Mouse (Mus musculus) intestine, embryonic 14.5 days (tissue): ENCODE results near the gene Fkbp2. TPM values are rescaled to one million over a fixed set of nuclear protein-coding genes. Genes with fewer than 3 reads are reported as not detected.

ENCODE experiments used
- ATAC-seq: fragments of 200-750 bp; cut with Nextera tagmentation; replicated peaks from 2 replicates; pipeline ENCODE4 v1.8.0; 2017; ENCODE audit warnings: low read depth, moderate number of reproducible peaks, moderate TSS enrichment, moderate library complexity; ENCODE audit not compliant: low FRiP score, low TSS enrichment
- DNase-seq: peaks from one replicate; pipeline ENCODE4 v3.0.0-alpha.2; 2018; ENCODE audit warnings: low spot score
- H3K27ac ChIP-seq: fragments of 300-500 bp; sonication (generic); 2 replicates; pipeline ENCODE4 v1.5.1; 2014; ENCODE audit warnings: low read depth, mild to moderate bottlenecking, control low read depth
- H3K27me3 ChIP-seq: fragments of 300-500 bp; sonication (generic); replicated peaks from 2 replicates; pipeline ENCODE4 v1.6.1; 2014; ENCODE audit warnings: low read length, control low read depth; ENCODE audit not compliant: control insufficient read depth, insufficient read depth
- H3K36me3 ChIP-seq: fragments of 300-500 bp; sonication (generic); 2 replicates; pipeline ENCODE4 v1.6.1; 2014; ENCODE audit warnings: low read length, control low read depth; ENCODE audit not compliant: control insufficient read depth, insufficient read depth
- H3K4me1 ChIP-seq: fragments of 300-500 bp; sonication (generic); replicated peaks from 2 replicates; pipeline ENCODE4 v1.6.1; 2014; ENCODE audit warnings: low read length, control low read depth, mixed read lengths; ENCODE audit not compliant: control insufficient read depth, insufficient read depth
- H3K4me2 ChIP-seq: fragments of 300-500 bp; sonication (generic); 2 replicates; pipeline ENCODE4 v1.6.1; 2014; ENCODE audit warnings: low read length
- H3K4me3 ChIP-seq: fragments of 300-500 bp; sonication (generic); 2 replicates; pipeline ENCODE4 v1.5.1; 2014; ENCODE audit warnings: low read depth, low read length, control low read depth, mixed read lengths
- H3K9ac ChIP-seq: fragments of 300-500 bp; sonication (generic); 2 replicates; pipeline ENCODE4 v1.6.1; 2014; ENCODE audit warnings: mild to moderate bottlenecking, low read length
- H3K9me3 ChIP-seq: fragments of 300-500 bp; sonication (generic); 2 replicates; pipeline ENCODE4 v1.6.1; 2016; ENCODE audit warnings: low read length, control low read depth; ENCODE audit not compliant: control insufficient read depth
- WGBS: fragments of 180-500 bp; shearing (Covaris S2); extraction: QIAGEN DNeasy Blood & Tissue Kit; methylation state at CpG from one replicate; pipeline ENCODE4 v1.1.7; 2014; 5-methylcytosine and 5-hydroxymethylcytosine counted together
- polyA plus RNA-seq: library from polyadenylated mRNA; unstranded; fragments of >200 nt; fragmentation: Nextera tagmentation; extraction: Ambion mirVana; gene quantifications from 2 replicates; pipeline ENCODE4 v1.2.1, GENCODE M21; 2014

Fkbp2 gene
- polyA plus RNA-seq, 1 experiment from 2014 or later: 103 TPM

- H3K4me1 ChIP-seq: peaks cover 38% of the 10 kb centered on the region
Measured at GRCm38 (mm10) chr19:6969291-6969664, 11.0 kb downstream of the Fkbp2 start.

GRCm38 (mm10) chr19:6968491-6969271, 11.6 kb downstream of the Fkbp2 start:
- DNase-seq: peak; percentile 81
- WGBS: 7% methylated on average over 15 of the region's 15 CpGs
- ATAC-seq: peak; percentile 45
- peak overlapping the region; percentile 67 for H3K9ac ChIP-seq
- no peaks in the 10 kb centered on the region for H3K9me3 ChIP-seq
- peaks cover 31% of the 10 kb centered on the region for H3K36me3 ChIP-seq
- H3K27me3 ChIP-seq: no peaks in the 10 kb centered on the region
- peak overlapping the region; percentile 60 for H3K4me2 ChIP-seq
- H3K4me1 ChIP-seq: peaks cover 38% of the 10 kb centered on the region
- peak overlapping the region; percentile 72 for H3K4me3 ChIP-seq
- H3K27ac ChIP-seq: peak overlapping the region; percentile 69

More at GRCm38 (mm10) chr19:6969291-6969664, 11.0 kb downstream of the Fkbp2 start:
- H3K36me3 ChIP-seq: peaks cover 25% of the 10 kb centered on the region
- ATAC-seq (no peak), DNase-seq (no peak)
- peak overlapping the region; percentile 60 for H3K4me2 ChIP-seq
- H3K4me3 ChIP-seq: peak overlapping the region; percentile 72
- H3K27me3 ChIP-seq: no peaks in the 10 kb centered on the region
- no peaks in the 10 kb centered on the region for H3K9me3 ChIP-seq
- peak overlapping the region; percentile 69 for H3K27ac ChIP-seq
- WGBS: 2% methylated on average over 20 of the region's 20 CpGs
- peak overlapping the region; percentile 67 for H3K9ac ChIP-seq

- Histone ChIP-seq H3K4me2 (no peak overlapping the region), H3K4me3 (no peak overlapping the region), H3K4me1 (peaks cover 12% of the 10 kb centered on the region), H3K36me3 (peaks cover 88% of the 10 kb centered on the region), H3K27ac (no peak overlapping the region), H3K9me3 (no peaks in the 10 kb centered on the region), H3K27me3 (no peaks in the 10 kb centered on the region), H3K9ac (no peak overlapping the region)
- ATAC-seq (no peak), DNase-seq (no peak)
- WGBS: 84% methylated on average over 10 of the region's 10 CpGs
Measured at GRCm38 (mm10) chr19:6956461-6956860, 23.8 kb downstream of the Fkbp2 start.

- Histone ChIP-seq H3K27me3 (no peaks in the 10 kb centered on the region), H3K4me3 (no peak overlapping the region), H3K9me3 (no peaks in the 10 kb centered on the region), H3K27ac (no peak overlapping the region), H3K4me2 (no peak overlapping the region), H3K9ac (no peak overlapping the region), H3K4me1 (peaks cover 12% of the 10 kb centered on the region), H3K36me3 (peaks cover 77% of the 10 kb centered on the region)
- no peak for ATAC-seq
- DNase-seq: no peak
- WGBS: 77% methylated on average over 7 of the region's 7 CpGs
Measured at GRCm38 (mm10) chr19:6955424-6955823, 24.9 kb downstream of the Fkbp2 start.

- no peaks in the 10 kb centered on the region for H3K9me3 ChIP-seq
- H3K4me1 ChIP-seq: peaks cover 20% of the 10 kb centered on the region
- H3K27me3 ChIP-seq: no peaks in the 10 kb centered on the region
- peaks cover 64% of the 10 kb centered on the region for H3K36me3 ChIP-seq
- no peak for DNase-seq
- WGBS: 49% methylated on average over 8 of the region's 9 CpGs
- H3K9ac ChIP-seq: no peak overlapping the region
- H3K27ac ChIP-seq: no peak overlapping the region
- no peak overlapping the region for H3K4me3 ChIP-seq
- no peak for ATAC-seq
- no peak overlapping the region for H3K4me2 ChIP-seq
Measured at GRCm38 (mm10) chr19:6954046-6954445, 26.3 kb downstream of the Fkbp2 start.

- no peaks in the 10 kb centered on the region for H3K9me3 ChIP-seq
Measured at GRCm38 (mm10) chr19:6952712-6953037, 27.6 kb downstream of the Fkbp2 start.

GRCm38 (mm10) chr19:6951994-6952711, 28.1 kb downstream of the Fkbp2 start:
- peak overlapping the region; percentile 52 for H3K4me3 ChIP-seq
- H3K9me3 ChIP-seq: no peaks in the 10 kb centered on the region
- ATAC-seq (peak; percentile 33), DNase-seq (peak; percentile 86)
- H3K4me2 ChIP-seq: peak overlapping the region; percentile 94
- 2% methylated on average over 31 of the region's 31 CpGs for WGBS
- peak overlapping the region; percentile 61 for H3K9ac ChIP-seq
- peaks cover 45% of the 10 kb centered on the region for H3K36me3 ChIP-seq
- peak overlapping the region; percentile 92 for H3K27ac ChIP-seq
- H3K4me1 ChIP-seq: peaks cover 20% of the 10 kb centered on the region
- no peaks in the 10 kb centered on the region for H3K27me3 ChIP-seq

More at GRCm38 (mm10) chr19:6952712-6953037, 27.6 kb downstream of the Fkbp2 start:
- Histone ChIP-seq H3K4me2 (peak overlapping the region; percentile 94), H3K9ac (peak overlapping the region; percentile 61), H3K4me3 (peak overlapping the region; percentile 52; the same call in 1 of the 2 replicates), H3K27ac (peak overlapping the region; percentile 92), H3K4me1 (peaks cover 20% of the 10 kb centered on the region), H3K27me3 (no peaks in the 10 kb centered on the region), H3K36me3 (peaks cover 50% of the 10 kb centered on the region)
- DNase-seq (no peak), ATAC-seq (no peak)
- WGBS: 17% methylated on average over 3 of the region's 3 CpGs

- Histone ChIP-seq H3K4me1 (peaks cover 20% of the 10 kb centered on the region), H3K27me3 (no peaks in the 10 kb centered on the region), H3K9me3 (no peaks in the 10 kb centered on the region), H3K4me3 (peak overlapping the region; percentile 52), H3K9ac (peak overlapping the region; percentile 61), H3K36me3 (peaks cover 38% of the 10 kb centered on the region), H3K4me2 (peak overlapping the region; percentile 94), H3K27ac (peak overlapping the region; percentile 92)
- peak; percentile 82 for ATAC-seq
- peak; percentile 91 for DNase-seq
- WGBS: under 1% methylated on average over 35 of the region's 35 CpGs
Measured at GRCm38 (mm10) chr19:6951381-6951968, 28.8 kb downstream of the Fkbp2 start.
